Mouse (Mus musculus) ovary, adult 2 months (tissue): ENCODE results near the gene Gm42688. TPM values are rescaled to one million over a fixed set of nuclear protein-coding genes. Genes with fewer than 3 reads are reported as not detected.

Experiments used
- polyA plus RNA-seq: library from polyadenylated mRNA; depleted of rRNA; stranded (reverse); fragments of >200 nt; gene quantifications from 2 replicates; pipeline ENCODE4 v1.2.3, GENCODE M21; 2012; rRNA removed

The Gm42688 gene
- 7.0 and 8.5 TPM in 2 replicates for polyA plus RNA-seq

GRCm38 (mm10) chr6:83101316-83101687 lies at the start of gene Gm42688, which contains the start of gene Ccdc142:
Gm42688 (plus strand) TSS chr6:83101617.
Ccdc142 (plus strand) TSS chr6:83101601.

GRCm38 (mm10) chr6:83054074-83054851 lies 47.2 kb upstream of the Gm42688 start, which contains the start of gene Aup1:
Aup1 (plus strand) TSS chr6:83054521.

GRCm38 (mm10) chr6:83054871-83055431 lies 46.5 kb upstream of the Gm42688 start, which contains the start of gene Htra2:
Htra2 (minus strand) TSS chr6:83055273.

GRCm38 (mm10) chr6:83057790-83058189 lies 43.6 kb upstream of the Gm42688 start, which contains the start of gene Dqx1:
Dqx1 (plus strand) TSS chr6:83057844.

GRCm38 (mm10) chr6:83070247-83070310 lies 31.3 kb upstream of the Gm42688 start, which contains the start of gene Tlx2:
Tlx2 (minus strand) TSS chr6:83070293.

GRCm38 (mm10) chr6:83077630-83078323 lies 23.6 kb upstream of the Gm42688 start, which contains the start of gene Pcgf1:
Pcgf1 (plus strand) TSS chr6:83077869.

GRCm38 (mm10) chr6:83086121-83087035 lies 15.0 kb upstream of the Gm42688 start, which contains the start of gene Lbx2:
Lbx2 (plus strand) TSS chr6:83086367.

GRCm38 (mm10) chr6:83108762-83109668 lies 7.6 kb downstream of the Gm42688 start, which contains the start of gene Mrpl53:
Mrpl53 (plus strand) TSS chr6:83109040.

GRCm38 (mm10) chr6:83115011-83115671 lies 13.7 kb downstream of the Gm42688 start, which contains the start of gene Mogs:
Mogs (plus strand) TSS chr6:83115496.

GRCm38 (mm10) chr6:83120930-83121862 lies 19.8 kb downstream of the Gm42688 start, which contains the start of gene Wbp1:
Wbp1 (minus strand) TSS chr6:83121559.

GRCm38 (mm10) chr6:83125331-83125730 lies 23.9 kb downstream of the Gm42688 start, which contains the start of gene Ino80b:
Ino80b (minus strand) TSS chr6:83125431.

GRCm38 (mm10) chr6:83134951-83135513 lies 33.6 kb downstream of the Gm42688 start, which contains the start of gene Rtkn:
Rtkn (plus strand) TSS chr6:83135463.

GRCm38 (mm10) chr6:83156259-83156684 lies 54.9 kb downstream of the Gm42688 start, which contains the start of the genes Wdr54 and 1700003E16Rik:
Wdr54 (minus strand) TSS chr6:83156397.
1700003E16Rik (plus strand) TSS chr6:83156404.

Other genes with a start within 250 kb of the Gm42688 start
- gene Sema4f, start 161.8 kb upstream of the Gm42688 start, polyA plus RNA-seq: 1.3 and 1.5 TPM in 2 replicates
- 0.15 and 0.23 TPM in 2 replicates for gene M1ap, start 154.7 kb upstream of the Gm42688 start, polyA plus RNA-seq
- gene Dok1, start 68.1 kb upstream of the Gm42688 start, polyA plus RNA-seq: 11.3 and 14.4 TPM in 2 replicates
- gene Loxl3, start 67.4 kb upstream of the Gm42688 start, polyA plus RNA-seq: 13.3 and 14.9 TPM in 2 replicates
- gene Aup1, start 47.1 kb upstream of the Gm42688 start, polyA plus RNA-seq: 668 and 727 TPM in 2 replicates
- 58.2 and 63.9 TPM in 2 replicates for gene Htra2, start 46.3 kb upstream of the Gm42688 start, polyA plus RNA-seq
- 2.0 and 2.6 TPM in 2 replicates for gene Dqx1, start 43.8 kb upstream of the Gm42688 start, polyA plus RNA-seq
- not detected in 2 replicates for gene Tlx2, start 31.3 kb upstream of the Gm42688 start, polyA plus RNA-seq
- gene Pcgf1, start 23.7 kb upstream of the Gm42688 start, polyA plus RNA-seq: 26.2 and 38.5 TPM in 2 replicates
- gene Lbx2, start 15.2 kb upstream of the Gm42688 start, polyA plus RNA-seq: 18.9 and 19.3 TPM in 2 replicates
- 21.7 and 28.8 TPM in 2 replicates for gene Ccdc142, start within 50 bp of the Gm42688 start, polyA plus RNA-seq
- gene Mrpl53, start 7.4 kb downstream of the Gm42688 start, polyA plus RNA-seq: 98.5 and 124 TPM in 2 replicates
- 124 and 132 TPM in 2 replicates for gene Mogs, start 13.9 kb downstream of the Gm42688 start, polyA plus RNA-seq
- gene Wbp1, start 19.9 kb downstream of the Gm42688 start, polyA plus RNA-seq: 174 and 210 TPM in 2 replicates
- 79.8 and 116 TPM in 2 replicates for gene Ino80b, start 23.8 kb downstream of the Gm42688 start, polyA plus RNA-seq
- gene Rtkn, start 33.8 kb downstream of the Gm42688 start, polyA plus RNA-seq: 65.5 and 80.1 TPM in 2 replicates
- gene Wdr54, start 54.8 kb downstream of the Gm42688 start, polyA plus RNA-seq: 7.4 and 8.4 TPM in 2 replicates
- gene 1700003E16Rik, start 54.8 kb downstream of the Gm42688 start, polyA plus RNA-seq: 4.1 and 4.4 TPM in 2 replicates
- 186 and 187 TPM in 2 replicates for gene Dctn1, start 64.3 kb downstream of the Gm42688 start, polyA plus RNA-seq
- gene Slc4a5, start 118.2 kb downstream of the Gm42688 start, polyA plus RNA-seq: 1.5 and 2.3 TPM in 2 replicates
- 6.3 and 8.8 TPM in 2 replicates for gene Mthfd2, start 224.3 kb downstream of the Gm42688 start, polyA plus RNA-seq
- gene Mob1a, start 224.4 kb downstream of the Gm42688 start, polyA plus RNA-seq: 20.7 and 74.5 TPM in 2 replicates
- 5.5 and 9.7 TPM in 2 replicates for gene Bola3, start 247.5 kb downstream of the Gm42688 start, polyA plus RNA-seq